Mouse (Mus musculus) adrenal gland, adult 8-10 months (tissue): Measurements from ENCODE around the gene Efna5. TPM values are rescaled to one million over a fixed set of nuclear protein-coding genes. Genes with fewer than 3 reads are reported as not detected.

Experiments used
- DNase-seq: peaks from one replicate; pipeline ENCODE4 v3.0.0; 2022
- total RNA-seq, 4 experiments: library from RNA; stranded (reverse); gene quantifications; 2 replicates each; pipeline ENCODE4 v1.2.4; 2022

Gene Efna5
- 10 to 100 TPM; 13.8 to 20.8 (median 16.9) TPM for total RNA-seq

DNA sequence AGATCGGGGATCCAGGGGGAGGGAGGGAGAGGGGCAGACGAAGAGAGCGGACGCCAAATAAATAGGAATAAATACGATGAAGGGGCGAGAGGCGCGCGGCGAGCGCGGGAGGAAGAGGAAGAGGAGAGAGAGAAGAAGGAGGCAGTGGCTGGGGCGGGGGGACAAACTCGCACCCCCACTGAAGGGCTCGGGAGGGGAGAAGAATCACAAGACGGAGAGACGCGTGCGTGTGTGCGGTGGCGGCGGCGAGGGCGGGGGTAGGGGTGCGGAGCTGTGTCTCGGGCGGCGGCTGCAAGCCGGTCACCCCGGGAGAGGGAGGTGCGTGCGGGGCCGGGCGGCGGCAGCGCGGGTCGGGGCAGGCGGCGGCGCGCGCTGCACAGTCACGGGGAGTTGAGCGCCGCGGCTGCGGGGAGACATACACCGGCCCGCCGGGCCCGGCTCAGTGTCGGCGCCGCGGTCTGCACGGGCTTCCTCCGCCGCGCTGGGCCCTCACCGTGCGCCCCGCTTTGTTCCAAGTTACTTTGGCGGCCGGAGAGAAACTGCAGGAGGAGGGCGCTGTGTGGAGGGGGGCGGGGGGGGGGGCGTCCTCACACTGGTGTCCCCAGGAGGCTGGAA lies at the start of gene Efna5:
Gene Efna5, minus strand, starts transcription at position 142 of the 615 bp plus-strand sequence.
- peak; percentile 11 for DNase-seq

DNA sequence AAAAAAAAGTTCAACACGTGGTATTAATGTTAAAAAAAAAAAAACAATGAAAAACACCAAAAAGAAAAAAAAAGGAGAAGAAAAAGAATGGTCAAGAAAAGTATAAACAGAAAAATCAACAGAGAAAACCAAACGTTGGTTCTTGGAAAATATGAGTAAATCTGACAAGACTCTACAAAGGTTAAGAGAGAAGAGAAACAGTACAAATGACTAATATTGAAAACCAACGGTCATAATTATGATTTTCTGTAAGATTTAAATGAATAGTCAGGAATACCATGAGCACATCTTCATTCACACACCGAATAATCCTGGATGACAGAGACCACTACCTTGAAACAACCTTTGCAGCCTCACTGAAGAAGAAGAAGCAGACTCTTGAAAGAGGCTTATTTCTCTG lies 34.2 kb upstream of the Efna5 start:
- DNase-seq = no peak

DNA sequence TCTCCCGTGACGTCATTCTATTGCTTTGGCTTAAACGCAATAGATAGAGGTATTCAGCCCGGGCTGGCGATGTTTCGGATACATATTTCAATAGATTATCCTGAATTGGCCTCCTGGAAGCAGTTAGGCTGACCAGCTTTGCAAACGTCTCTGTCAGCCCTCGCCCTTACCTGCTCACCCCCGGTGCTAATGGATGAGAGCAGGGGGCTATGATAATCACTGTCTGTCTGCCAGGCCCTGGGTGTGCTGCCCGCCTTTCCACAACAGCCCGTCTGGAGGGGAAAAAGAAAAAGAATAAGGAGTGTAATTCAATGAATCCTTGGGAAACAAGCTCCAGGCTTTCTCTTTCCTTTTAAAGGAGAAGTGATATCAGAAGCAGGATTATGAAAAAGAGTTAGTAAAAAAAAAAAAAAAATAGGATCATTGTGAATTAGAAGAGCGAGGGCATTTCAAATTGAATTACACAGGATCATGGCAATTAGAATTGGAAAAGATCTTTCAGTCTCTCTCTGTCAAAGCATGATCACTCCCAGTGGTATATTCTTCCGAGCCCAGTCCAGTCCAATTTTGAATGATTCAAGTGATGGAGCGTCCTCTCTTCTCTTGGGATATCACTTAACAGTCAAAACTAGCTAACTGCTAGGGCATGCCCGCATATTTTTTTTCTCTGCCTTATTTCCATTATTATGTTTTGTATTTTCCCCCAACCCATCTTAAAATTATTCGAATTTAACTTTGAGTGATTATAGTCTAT lies 24.8 kb upstream of the Efna5 start:
- DNase-seq = no peak

DNA sequence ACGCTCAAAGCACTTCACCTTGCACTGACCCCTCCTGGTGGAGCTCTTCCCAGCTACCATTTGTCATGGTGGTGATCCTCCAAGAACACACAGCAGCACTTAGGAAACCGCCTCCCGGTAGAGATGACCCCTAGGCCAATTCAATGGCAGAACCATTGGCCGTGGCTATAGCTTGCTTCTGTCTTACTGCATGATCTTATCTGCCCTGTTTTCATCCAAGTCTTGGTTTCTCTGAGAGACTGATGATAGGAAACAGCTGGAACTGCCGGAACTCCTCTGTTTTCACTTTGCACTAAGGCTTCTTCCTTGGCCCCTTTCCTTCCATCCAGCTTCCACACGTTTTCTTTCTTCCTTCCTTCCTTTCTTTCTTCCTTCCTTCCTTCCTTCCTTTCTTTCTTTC lies 17.9 kb upstream of the Efna5 start:
- no peak for DNase-seq

DNA sequence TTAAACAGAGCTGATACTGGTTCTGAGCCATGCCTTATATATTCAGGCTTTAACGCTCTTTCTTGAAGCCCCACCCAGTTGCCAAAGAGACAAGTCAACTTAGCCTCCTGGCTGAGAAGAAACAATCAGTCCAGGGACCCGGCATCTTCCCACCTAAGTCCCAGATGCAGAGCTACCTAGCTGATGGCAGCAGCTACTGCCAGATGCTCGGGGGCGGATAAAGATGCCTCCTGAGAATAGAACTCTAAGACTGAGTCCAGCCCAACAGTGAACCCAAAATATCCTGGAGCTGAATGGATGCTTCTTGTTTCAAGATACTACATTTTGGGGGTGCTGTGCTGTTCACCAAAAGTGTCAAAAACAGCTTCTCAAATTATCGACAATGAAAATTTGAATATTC lies 8.9 kb upstream of the Efna5 start:
- no peak for DNase-seq

DNA sequence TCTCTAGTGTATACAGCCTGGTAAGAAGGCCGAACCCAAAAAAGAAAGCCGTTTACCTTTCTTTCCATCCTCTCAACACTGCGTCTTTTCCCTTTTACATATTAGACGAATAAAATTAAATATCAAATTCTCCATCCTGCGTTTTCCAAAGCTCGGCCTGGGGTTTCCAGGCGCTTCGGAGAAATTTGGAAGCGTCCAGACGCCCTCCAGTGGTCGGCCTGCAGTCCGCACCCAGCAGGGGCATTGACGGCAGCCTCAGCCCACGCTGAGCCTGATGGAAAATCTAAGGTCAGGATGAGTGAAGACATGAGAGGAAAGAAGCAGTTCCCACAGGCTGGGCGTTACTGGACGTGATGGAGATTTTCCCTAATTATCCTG lies 3.0 kb upstream of the Efna5 start:
- DNase-seq = peak; percentile 49

DNA sequence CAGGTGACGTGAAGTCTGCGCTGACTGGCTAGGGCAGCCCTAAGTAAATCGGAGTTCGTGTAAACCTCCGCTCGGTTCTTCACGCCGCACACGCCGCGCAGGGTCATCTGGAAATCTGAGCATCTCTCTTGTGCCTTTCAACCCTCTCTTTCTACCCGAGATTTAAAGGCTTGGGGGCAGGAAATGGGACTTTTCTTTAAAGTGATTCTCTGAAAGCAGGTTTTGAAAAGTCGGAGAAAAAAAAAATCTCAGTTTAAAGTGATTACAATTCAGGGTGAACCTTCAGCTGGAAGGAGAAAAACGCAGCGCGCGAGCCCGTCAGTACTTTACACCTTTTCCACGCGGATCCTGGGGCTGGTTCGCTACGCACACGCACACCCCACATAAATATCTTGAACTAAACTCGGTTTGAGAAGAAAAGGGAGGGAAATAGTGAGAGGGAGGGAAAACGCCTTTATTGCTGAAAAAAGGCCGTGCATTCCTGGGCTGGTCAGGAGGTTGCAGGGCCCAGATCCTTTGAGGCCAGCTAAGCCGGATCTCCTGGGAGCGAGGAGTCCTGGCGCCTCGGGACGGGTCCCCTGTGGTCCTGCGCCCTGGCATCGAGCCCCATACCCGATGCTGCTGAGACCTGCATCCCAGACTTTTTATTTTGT lies 2.5 kb upstream of the Efna5 start:
- peak; percentile 7 for DNase-seq

DNA sequence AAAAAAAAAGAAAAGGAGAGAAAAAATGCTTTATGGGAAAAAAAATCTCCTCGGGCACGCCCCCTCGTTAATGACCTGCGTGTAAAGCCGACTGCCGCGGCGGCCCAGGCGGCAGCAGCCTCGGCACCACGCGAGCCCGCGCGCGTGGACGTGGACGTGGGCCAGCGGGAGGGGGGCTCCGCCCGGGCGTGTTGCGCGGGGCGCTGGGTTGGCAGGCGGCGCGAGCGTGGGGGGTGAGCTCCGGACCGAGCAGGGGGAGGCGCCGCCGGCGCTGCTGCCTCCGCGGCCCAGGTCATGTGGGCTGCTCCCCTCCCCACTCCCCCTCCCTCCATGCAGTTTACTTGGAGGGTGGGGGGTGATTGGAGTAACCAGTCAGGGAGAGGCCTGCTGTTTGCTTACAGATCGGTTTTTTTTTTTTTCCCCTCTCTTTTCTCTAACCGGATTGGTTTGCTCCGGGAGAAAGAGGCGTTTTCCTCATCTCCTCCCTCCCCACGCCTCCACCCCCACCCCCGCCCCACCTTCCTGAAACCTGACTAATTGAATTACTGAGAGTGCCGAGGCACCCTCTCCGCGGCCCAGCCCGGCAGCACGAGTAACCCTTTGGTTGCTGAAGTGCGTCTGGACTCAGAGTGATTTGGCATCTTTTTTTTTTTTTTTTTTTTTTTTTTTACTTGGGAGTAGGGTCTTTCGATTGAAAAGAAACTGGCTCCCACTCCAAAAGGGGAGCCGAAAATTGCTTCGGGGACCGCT lies 1.8 kb upstream of the Efna5 start:
- DNase-seq = peak; percentile 83

DNA sequence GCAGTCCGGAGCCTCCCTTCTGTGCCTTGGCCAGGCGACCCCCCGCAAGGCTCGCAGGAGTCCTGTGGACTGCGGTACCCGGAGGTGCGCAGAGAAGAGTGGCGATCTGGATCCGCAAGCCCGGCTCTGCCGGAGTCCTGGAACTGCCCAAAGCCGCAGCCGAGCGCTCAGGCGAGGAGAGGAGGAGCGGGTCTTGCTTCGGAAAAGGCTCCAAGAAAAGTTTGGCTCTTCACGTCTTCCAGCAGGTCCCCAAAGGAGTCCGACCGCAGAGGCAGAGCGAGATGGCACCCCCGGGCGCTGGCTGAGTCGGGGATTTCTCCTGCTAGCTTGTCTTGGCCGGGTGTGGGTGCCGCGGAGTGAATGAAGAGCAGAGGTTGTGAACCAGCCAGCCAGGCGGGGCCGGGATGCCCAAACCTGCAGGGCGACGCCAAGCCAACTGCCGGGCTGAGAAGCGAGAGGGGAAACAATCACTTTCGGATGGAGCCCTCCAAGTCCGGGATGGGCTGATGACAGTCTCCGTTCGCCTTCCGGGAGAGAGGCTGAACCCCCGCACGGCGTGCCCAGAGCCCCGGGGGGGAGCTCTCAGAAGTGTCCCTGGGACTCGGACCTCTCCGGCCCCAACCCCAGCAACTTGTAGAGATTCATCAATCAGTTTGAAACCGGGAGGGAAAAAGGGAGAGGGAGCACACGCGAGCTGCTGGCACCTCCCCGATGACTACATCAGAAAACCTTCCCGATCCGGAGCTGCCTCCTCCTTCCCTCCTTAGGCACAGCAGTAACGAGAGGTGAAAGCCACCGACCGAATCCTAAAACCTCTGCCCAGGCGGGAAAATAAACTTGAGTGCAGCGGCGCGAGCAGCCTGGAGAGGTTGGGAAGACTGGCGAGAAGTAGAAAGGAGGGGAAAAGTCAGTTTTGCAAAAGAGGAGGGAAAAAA lies 941 bp upstream of the Efna5 start:
- peak; percentile 46 for DNase-seq

DNA sequence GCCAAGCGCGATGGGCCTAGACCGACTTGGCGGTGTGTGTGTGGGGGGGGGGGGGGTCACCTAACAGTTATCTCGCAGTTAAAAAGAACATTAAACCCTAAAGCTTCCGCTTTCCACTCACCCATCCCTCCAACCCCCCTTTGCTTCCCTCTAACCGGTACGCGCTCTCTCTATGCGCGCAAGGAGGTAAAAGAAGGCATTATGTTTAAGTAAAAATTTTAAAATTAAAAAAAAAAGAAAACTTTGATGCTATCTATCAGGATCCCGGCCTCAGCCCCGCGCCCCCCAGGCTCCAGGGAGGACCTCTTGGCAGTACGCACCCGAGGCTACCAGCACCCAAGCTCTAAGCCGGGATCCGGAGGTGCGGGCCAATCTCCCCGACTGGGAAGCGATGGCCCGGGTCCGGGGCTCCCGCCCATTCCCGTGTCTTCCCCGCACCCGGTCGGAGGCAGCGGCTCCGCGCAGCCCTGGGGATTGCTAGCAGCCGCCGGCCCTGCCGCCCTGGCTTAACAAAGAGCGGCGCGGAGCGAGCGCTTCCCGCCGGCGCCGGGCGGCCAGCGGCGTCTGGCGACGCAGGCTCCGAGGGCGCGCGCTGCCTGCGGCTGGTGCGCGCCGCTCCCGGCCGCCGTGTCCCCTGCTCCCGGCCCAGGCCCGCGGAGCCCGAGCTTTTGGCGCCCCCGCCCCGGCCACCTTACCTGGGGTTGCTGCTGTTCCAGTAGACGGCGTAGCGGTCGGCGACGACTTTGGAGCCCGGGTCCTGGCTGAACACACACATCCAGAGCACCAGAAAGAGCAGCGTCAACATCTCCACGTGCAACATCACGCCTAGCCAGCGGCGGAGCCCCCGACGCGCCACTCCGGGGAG lies 574 bp downstream of the Efna5 start:
- DNase-seq = peak; percentile 16

DNA sequence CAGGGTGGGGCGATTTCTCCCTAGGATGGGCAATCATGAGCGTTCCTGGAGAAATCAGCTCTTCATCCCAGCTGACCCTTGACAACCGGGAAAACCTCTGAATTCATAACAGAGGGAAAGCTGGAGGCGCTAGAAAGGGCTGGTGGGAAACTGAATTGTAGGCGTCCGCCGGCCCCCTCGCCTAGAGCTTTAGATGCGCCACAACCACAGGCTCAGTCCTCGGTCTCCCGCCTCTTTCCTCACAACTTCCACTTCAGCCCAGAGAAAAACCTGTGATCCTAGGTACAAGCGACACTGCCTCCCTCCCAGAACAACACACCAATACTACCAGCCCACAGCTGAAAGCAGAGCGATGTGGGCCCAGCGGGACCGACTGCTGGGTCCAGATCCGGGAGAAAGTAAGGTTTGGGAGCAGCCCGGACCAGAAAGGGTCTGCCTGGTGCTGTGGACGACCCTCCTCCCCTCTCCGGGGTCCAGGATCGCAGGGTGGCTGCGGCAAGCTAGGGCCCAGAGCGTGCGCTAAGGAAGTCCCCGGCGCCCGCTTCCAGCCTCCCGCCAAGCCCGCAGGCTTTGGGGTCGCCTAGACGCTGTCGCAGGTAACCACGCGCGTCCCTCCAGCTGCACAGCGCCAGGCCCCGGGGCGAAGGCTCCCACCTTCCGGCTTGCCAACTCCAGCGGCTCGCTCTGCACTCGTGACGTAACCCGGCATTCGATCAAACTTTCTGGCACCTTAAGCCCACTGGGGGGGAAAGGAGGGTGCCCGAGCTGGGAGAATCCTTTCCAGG lies 1.4 kb downstream of the Efna5 start:
- DNase-seq = peak; percentile 25

DNA sequence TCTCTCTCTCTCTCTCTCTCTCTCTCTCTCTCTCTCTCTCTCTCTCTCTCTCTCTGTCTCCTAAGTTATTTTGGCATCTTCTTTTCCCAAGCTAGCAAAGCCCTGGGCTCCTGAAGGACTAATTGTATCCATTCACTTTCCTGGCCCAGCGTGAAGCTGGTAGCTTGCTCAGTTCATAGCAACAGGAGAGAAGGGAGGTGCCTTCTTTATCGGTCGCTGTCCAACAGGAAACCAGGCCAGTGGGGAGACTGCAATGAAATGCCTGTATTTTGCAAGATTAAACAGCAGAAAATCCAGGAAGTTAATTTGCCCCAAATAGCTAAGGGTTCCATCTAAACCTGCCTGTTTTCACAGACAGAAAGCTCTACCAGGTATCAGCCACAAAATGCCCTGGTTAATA lies 5.4 kb downstream of the Efna5 start:
- DNase-seq = no peak

DNA sequence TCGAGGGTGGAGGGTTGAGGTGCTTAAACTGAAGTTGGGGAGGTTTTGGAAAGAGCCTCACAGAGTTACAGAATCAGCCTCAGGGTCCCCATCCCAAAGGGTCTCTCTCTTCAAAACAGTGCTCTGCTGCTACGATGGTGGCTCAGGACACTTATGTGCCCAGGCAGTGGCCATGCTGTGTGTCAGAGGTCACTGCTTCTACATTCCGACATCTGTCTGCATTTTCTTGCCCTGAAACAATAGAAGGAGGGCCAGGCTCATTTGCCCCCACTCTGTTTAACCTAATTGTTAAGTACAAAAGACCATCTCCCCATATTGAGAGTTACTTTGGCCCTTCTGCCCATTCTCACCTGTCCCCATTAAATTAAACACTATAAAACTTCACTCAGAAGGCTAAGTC lies 9.2 kb downstream of the Efna5 start:
- DNase-seq = no peak

DNA sequence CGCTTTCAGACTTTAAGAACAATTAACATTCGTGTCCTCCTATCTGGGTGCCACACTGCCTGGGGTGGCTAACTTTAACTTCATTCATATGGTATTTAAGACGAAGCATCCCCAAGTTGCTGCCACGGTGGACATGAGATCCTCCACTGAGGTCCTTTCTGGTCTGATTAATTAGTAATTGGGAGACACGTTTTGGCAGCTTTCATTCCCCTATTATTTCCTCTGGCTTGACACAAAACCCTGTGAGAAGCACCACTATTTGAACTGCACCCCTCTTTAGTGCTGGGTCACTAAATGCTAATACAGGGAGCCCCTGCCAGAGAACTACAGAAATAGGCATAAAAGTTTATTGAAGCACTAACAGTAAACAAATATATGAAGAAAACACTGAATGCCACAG lies 9.9 kb downstream of the Efna5 start:
- DNase-seq = no peak

DNA sequence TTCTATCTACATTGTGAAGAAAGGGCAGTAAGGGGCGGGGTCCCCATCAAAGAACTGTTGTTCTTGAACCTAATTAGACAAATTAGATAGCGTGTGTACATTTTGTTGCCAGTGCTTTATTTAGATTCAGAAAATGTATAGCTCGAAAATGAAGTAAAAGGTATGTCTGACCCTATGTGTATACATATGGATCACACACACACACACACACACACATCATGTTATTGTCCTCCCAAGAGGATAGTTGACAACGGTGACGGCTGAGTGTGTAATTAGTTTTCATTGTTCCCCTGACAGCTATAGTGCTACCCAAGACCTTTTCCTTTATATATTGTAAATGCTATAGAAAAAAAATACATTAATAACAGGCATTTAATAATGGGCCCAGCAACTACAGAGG lies 10.7 kb downstream of the Efna5 start:
- DNase-seq = no peak

DNA sequence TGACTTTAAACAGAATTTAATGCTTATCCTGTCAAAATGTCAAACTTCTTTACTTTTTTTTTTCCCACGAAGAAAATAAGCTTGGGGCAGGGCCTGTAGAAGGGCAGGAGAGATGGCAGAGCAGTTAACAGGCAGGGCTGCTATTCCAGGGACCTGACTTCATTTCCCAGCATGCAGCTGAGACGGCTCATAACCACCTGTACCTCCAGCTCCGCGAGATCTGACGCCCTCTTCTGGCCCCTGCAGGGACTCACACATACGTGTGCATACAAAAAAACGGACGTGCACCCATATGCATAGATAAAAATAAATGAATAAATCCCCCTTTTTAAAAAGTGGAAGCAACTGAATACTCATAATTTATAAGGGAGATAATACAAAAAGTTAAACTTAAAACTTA lies 16.2 kb downstream of the Efna5 start:
- DNase-seq = no peak

DNA sequence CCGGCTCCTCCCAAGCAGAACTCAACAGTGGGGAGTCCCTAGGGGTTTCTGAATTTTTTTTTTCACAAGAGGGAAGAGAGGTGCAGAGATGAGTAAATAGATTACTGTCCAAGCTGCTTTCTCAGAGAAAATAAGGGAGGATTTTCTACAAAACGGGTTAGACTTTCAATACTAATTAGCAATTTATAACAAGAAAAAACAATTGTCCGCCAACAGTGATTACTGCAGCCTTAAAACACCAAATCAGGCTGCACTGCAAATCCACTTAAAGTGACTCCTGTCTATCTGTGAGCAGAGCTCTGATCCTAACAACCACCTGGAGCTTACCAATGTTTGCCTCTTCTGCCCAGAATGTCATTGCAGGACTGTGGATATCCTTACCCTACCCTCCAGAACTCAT lies 18.1 kb downstream of the Efna5 start:
- DNase-seq = no peak

DNA sequence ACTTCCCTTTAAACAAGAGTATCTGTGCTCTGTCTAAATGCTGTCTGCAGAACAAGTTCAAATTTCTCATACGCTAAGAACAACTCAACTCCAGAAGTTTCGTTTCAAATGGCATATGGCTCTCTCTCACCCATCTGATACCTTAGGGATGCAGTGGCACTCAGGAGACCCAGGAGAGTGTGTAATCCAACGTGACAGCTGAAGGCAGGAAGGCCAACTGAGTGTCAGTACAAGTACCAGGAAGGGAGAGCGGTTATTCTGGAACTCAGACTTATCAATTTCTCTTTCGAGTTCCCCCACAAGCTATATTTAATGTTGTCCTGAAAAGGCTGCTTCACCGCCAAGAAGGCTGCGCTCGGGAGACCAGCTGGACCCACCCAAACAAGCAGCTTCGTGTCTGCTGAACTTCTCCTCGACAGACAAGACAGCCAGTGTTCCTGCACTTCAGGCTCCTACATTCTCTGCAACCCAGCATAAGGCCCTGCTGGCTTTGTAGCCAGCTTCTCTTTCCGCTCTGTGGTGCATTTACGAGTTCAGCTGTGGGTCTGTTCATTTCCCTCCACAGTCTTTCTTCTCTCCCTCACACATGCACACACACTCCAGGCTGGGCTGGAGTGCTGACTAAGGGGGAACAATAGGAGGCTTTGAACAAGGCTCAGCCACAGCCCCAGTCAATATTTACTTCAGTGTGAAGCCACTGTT lies 18.7 kb downstream of the Efna5 start:
- DNase-seq = no peak

DNA sequence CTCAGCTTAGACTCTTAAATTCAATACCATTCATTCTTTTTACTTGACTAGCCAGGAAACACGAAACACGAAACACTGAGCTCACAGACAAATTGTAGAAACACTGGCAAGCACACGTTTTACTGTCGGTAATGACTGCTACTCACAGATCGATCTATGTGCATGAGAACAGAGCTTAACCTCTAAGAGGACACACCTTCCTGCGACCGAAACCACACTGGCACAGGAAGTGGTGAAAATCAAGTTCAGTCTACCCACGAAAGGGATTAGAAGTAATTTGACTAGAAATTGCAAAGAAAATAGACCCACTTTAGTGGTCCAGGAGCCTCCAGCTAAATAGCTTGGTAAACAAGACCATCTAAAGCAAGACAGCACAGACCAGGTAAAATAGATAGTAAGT lies 23.8 kb downstream of the Efna5 start:
- no peak for DNase-seq

DNA sequence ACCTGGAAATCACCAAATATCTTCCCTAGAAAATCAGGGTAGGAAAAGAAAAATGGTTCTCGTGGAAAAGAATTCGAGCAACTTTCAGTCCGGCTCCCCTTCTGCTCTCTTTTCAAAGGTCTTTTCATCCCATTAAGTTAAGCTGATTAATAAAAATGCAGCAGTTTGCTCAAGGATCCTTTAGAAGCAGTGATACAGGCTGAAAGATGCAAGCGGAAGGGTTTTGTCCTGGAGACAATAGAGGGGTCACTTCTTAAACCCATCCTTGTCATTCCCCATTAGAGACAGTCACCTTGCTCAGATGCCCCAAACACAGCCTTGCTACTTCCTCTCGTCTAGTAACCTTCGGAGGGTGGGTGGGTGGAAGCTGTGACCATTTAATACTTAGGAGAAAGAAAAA lies 27.4 kb downstream of the Efna5 start:
- DNase-seq = no peak
